Mouse (Mus musculus): ENCODE data around the gene Lpar4. TPM values are rescaled to one million over a fixed set of nuclear protein-coding genes. Genes with fewer than 3 reads are reported as not detected.

The Lpar4 gene
- 7.7 and 8.1 TPM in 2 replicates for polyA plus RNA-seq (2015; fragmentation: Nextera tagmentation; extraction: Ambion mirVana)

DNA sequence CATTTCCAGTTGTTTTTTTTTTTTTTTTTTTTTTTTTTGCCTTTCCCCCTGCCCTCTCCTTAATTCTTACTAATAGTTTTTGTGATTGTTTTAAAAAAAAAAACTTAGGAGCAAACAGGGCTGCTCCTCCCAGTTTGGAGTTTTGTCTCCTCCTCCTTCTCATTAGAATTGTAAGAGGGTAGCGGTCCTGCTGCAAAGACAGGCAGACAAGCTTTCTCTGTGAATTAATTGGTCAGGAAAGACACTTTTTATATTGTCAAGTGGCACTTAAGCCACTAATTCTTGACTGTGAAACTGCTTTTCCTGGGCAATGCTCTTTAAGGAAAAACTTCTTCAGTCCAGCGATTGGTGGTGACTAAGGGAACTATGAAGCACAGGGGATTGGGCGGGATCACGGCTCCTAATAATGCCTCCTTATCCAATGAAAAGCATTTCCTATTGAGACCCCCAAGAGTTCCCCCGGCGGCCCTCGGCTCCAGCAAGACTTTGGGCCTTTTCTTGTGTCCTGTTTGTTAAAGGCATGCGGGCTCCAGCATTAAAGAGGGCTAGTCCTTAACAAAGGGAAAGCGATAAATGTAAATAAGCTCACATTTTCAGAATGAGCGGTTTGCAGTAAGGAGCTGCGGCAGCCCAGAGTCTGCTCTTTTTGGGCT lies at the start of gene Lpar4:
Gene Lpar4, plus strand, starts transcription at position 451 of the 653 bp plus-strand sequence.
- no peaks in the 10 kb centered on the region for H3K9me3 ChIP-seq (ENCODE audit: control insufficient read depth, low read length)
- H3K27ac ChIP-seq (ENCODE audit: low read length): peak within 1 kb of the TSS; percentile 27; the same call in 1 of the 2 replicates
- H3K9ac ChIP-seq (ENCODE audit: low read depth, low read length): peak within 1 kb of the TSS; percentile 42
- no peaks in the 10 kb centered on the region for H3K4me1 ChIP-seq (ENCODE audit: control insufficient read depth, insufficient read depth, low read length)
- 19% methylated on average over 11 of the region's 11 CpGs for WGBS
- no peaks in the 10 kb centered on the region for H3K36me3 ChIP-seq (ENCODE audit: control insufficient read depth, insufficient read depth, low read length)
- peak within 1 kb of the TSS; percentile 45 for H3K4me3 ChIP-seq (ENCODE audit: low read length)
- peak within 1 kb of the TSS; percentile 34 for H3K4me2 ChIP-seq (ENCODE audit: low read depth, low read length)
- peak; percentile 63; the same call in 1 of the 2 replicates for ATAC-seq
- H3K27me3 ChIP-seq (replicated peaks; ENCODE audit: control insufficient read depth, insufficient read depth, low read length): no peaks in the 10 kb centered on the region

DNA sequence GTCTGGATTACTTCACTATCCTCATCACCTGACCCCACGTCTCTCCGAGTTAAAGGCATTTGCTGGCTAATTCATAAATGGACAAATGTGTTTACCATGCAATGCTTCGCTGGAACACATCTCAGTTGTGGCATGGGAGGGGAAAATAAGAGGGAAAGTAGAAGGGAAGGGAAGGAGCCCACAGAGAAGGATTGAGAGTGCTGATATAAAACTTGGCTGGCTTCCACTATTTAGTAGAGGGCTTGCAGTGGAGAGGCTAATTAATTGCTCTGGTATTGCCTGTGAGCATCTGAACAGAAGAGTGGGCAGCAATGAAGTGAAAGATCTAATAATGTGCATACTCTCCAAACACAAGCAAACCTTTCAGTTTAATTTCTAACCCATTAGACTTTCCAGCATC lies 49.0 kb upstream of the Lpar4 start:
- Histone ChIP-seq H3K4me1 (ENCODE audit: control insufficient read depth, insufficient read depth, low read length) (no peaks in the 10 kb centered on the region), H3K27ac (ENCODE audit: low read length) (no peak overlapping the region), H3K27me3 (replicated peaks; ENCODE audit: control insufficient read depth, insufficient read depth, low read length) (no peaks in the 10 kb centered on the region), H3K36me3 (ENCODE audit: control insufficient read depth, insufficient read depth, low read length) (no peaks in the 10 kb centered on the region), H3K9me3 (ENCODE audit: control insufficient read depth, low read length) (no peaks in the 10 kb centered on the region), H3K9ac (ENCODE audit: low read depth, low read length) (no peak overlapping the region), H3K4me3 (ENCODE audit: low read length) (no peak overlapping the region), H3K4me2 (ENCODE audit: low read depth, low read length) (no peak overlapping the region)
- WGBS: 43% methylated on average over 3 of the region's 3 CpGs
- ATAC-seq: no peak

DNA sequence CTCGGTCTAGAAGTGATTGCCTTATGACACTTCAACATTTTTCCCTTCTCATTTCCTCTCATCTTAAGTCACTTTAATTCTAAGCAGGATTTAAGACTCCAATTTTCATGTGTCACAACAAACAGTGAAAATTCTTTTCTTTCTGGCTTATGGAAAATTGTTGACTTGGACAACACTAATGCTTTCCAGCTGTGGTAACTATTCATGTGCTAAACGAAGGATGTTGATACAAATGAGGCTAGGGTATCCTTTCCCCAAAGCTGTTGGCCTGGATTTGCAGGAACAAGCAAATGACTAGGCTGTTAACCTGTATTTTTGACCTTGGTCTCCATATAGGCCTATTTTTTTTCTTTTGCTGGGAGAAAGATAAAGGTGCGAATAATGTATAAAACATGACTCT lies 48.5 kb upstream of the Lpar4 start:
- no peak overlapping the region for H3K9ac ChIP-seq (ENCODE audit: low read depth, low read length)

DNA sequence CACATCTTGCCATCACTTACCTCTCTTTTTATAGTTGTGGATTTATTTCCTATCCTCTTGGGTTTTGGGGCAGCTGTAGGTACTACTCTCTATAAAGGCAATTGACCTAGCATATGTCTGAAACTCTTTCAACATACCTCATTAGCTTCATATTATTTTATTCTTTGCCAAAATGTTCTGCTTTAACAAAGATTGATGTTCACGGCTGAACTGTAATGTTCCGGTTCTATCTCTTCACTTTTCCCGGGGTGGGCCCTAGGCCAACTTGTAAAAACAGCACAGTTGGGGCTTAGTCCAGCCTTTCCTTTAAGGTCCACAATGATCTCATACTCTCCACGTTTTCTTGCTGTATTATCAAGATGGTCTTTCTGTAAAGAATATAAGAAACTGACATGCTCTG lies 48.1 kb upstream of the Lpar4 start:
- no peak overlapping the region for H3K9ac ChIP-seq (ENCODE audit: low read depth, low read length)
- H3K9me3 ChIP-seq (ENCODE audit: control insufficient read depth, low read length): no peaks in the 10 kb centered on the region
- H3K4me1 ChIP-seq (ENCODE audit: control insufficient read depth, insufficient read depth, low read length): no peaks in the 10 kb centered on the region
- H3K27ac ChIP-seq (ENCODE audit: low read length): no peak overlapping the region
- no peak overlapping the region for H3K4me3 ChIP-seq (ENCODE audit: low read length)
- H3K4me2 ChIP-seq (ENCODE audit: low read depth, low read length): no peak overlapping the region
- no peaks in the 10 kb centered on the region for H3K36me3 ChIP-seq (ENCODE audit: control insufficient read depth, insufficient read depth, low read length)
- no peaks in the 10 kb centered on the region for H3K27me3 ChIP-seq (replicated peaks; ENCODE audit: control insufficient read depth, insufficient read depth, low read length)
- 54% methylated on average over 4 of the region's 4 CpGs for WGBS
- ATAC-seq: no peak

More for the DNA sequence above, 48.5 kb upstream of the Lpar4 start:
- no peaks in the 10 kb centered on the region for H3K27me3 ChIP-seq (replicated peaks; ENCODE audit: control insufficient read depth, insufficient read depth, low read length)
- no peaks in the 10 kb centered on the region for H3K36me3 ChIP-seq (ENCODE audit: control insufficient read depth, insufficient read depth, low read length)
- H3K4me1 ChIP-seq (ENCODE audit: control insufficient read depth, insufficient read depth, low read length): no peaks in the 10 kb centered on the region
- no peaks in the 10 kb centered on the region for H3K9me3 ChIP-seq (ENCODE audit: control insufficient read depth, low read length)
- H3K4me3 ChIP-seq (ENCODE audit: low read length): no peak overlapping the region
- no peak overlapping the region for H3K4me2 ChIP-seq (ENCODE audit: low read depth, low read length)
- WGBS: 45% methylated on average over 3 of the region's 3 CpGs
- no peak overlapping the region for H3K27ac ChIP-seq (ENCODE audit: low read length)
- ATAC-seq: no peak

DNA sequence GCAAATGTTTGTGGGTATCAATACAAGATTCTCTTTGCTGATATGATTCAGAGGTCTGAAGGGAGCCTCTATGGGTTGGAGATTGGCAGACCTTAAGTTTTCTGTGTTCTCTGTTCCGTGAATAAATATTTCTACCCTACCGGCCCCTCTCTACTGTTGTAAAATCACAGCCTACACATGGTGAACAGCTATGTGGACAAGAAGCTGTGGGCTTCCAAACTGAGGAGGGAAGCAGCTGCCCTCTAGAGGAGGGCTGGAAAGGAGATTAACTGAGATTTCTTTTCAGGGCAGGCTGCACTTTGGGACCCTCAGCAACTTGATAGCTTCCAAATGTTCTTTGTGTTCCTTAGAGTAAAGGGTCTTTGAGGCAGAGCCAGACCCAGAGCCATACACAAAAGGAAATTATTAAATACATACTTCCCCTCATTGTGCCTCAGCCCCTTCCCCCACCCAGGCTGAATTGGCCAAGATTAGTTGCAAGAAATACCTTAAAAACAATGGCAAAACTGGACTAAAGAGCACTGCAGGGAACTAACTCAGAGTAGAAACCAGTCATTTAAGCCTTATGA lies 22.6 kb upstream of the Lpar4 start:
- no peak overlapping the region for H3K4me3 ChIP-seq (ENCODE audit: low read length)
- no peak overlapping the region for H3K9ac ChIP-seq (ENCODE audit: low read depth, low read length)
- ATAC-seq: no peak
- 70% methylated on average over 2 of the region's 2 CpGs for WGBS
- no peak overlapping the region for H3K4me2 ChIP-seq (ENCODE audit: low read depth, low read length)
- no peaks in the 10 kb centered on the region for H3K36me3 ChIP-seq (ENCODE audit: control insufficient read depth, insufficient read depth, low read length)
- no peaks in the 10 kb centered on the region; the same call in 1 of the 2 replicates for H3K27me3 ChIP-seq (replicated peaks; ENCODE audit: control insufficient read depth, insufficient read depth, low read length)
- H3K27ac ChIP-seq (ENCODE audit: low read length): no peak overlapping the region
- H3K9me3 ChIP-seq (ENCODE audit: control insufficient read depth, low read length): no peaks in the 10 kb centered on the region
- no peaks in the 10 kb centered on the region for H3K4me1 ChIP-seq (ENCODE audit: control insufficient read depth, insufficient read depth, low read length)

DNA sequence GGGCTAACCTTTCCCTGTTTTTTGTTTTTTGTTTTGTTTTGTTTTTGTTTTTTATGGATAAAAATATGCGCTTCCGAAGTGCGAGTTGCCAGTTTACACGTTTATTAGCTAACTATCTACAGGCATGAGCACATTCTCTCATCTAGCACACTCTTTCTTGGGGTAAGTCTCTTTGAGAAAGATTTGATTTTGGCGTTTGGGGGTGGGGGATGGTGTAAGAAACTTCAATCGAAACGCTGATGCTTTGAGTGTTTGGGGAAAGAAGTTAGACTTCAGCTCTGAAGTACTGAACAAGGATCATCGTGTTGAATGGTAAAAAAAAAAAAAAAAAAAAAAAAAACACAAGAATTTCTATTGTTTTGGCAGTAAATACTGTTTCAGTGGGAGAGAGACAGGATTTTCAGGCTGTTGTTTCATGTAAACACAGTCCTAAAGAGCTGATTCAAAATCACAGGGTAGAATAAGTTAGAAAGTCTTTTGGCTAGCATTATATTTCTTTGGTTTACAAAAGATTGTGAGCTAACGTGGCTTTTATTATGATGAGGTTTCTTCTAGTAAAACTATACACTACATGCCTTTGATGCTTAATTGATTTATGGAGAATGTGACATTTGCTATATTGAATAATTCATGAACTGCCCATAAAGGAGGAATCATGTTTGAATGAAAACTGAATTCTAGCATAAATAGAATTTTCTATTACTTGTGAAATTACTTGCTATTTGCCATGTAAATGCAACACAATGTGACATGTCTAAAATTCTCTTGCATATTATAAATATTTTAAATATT lies 599 bp downstream of the Lpar4 start:
- H3K4me2 ChIP-seq (ENCODE audit: low read depth, low read length): peak overlapping the region; percentile 34
- H3K9ac ChIP-seq (ENCODE audit: low read depth, low read length): peak overlapping the region; percentile 42
- H3K4me3 ChIP-seq (ENCODE audit: low read length): peak overlapping the region; percentile 45
- no peaks in the 10 kb centered on the region for H3K4me1 ChIP-seq (ENCODE audit: control insufficient read depth, insufficient read depth, low read length)
- ATAC-seq: no peak
- H3K27me3 ChIP-seq (replicated peaks; ENCODE audit: control insufficient read depth, insufficient read depth, low read length): no peaks in the 10 kb centered on the region
- H3K36me3 ChIP-seq (ENCODE audit: control insufficient read depth, insufficient read depth, low read length): no peaks in the 10 kb centered on the region
- WGBS: 18% methylated on average over 9 of the region's 9 CpGs
- H3K9me3 ChIP-seq (ENCODE audit: control insufficient read depth, low read length): no peaks in the 10 kb centered on the region
- peak overlapping the region; percentile 27; the same call in 1 of the 2 replicates for H3K27ac ChIP-seq (ENCODE audit: low read length)

DNA sequence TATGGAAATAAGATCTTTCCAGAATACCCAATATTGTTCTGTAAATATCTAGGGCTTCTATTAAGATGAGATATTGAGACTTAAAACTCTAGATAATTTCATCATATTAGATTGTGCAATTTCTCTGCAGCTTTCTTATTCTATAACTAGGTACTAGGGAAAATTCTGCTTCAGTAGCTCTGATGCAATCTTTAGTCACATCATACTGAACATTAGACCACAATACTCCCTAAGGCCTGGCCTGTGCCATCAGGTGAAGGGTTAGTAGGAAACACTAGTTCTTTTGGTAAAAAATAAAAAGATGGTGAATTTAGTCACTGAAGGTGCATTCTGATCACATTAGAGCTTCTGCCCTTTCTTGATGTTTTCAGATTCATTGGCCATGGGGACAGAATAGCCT lies 4.1 kb downstream of the Lpar4 start:
- Histone ChIP-seq H3K4me3 (ENCODE audit: low read length) (no peak overlapping the region), H3K9me3 (ENCODE audit: control insufficient read depth, low read length) (no peaks in the 10 kb centered on the region), H3K27ac (ENCODE audit: low read length) (no peak overlapping the region), H3K36me3 (ENCODE audit: control insufficient read depth, insufficient read depth, low read length) (no peaks in the 10 kb centered on the region), H3K27me3 (replicated peaks; ENCODE audit: control insufficient read depth, insufficient read depth, low read length) (no peaks in the 10 kb centered on the region), H3K4me2 (ENCODE audit: low read depth, low read length) (no peak overlapping the region), H3K9ac (ENCODE audit: low read depth, low read length) (no peak overlapping the region), H3K4me1 (ENCODE audit: control insufficient read depth, insufficient read depth, low read length) (no peaks in the 10 kb centered on the region)
- no peak for ATAC-seq

DNA sequence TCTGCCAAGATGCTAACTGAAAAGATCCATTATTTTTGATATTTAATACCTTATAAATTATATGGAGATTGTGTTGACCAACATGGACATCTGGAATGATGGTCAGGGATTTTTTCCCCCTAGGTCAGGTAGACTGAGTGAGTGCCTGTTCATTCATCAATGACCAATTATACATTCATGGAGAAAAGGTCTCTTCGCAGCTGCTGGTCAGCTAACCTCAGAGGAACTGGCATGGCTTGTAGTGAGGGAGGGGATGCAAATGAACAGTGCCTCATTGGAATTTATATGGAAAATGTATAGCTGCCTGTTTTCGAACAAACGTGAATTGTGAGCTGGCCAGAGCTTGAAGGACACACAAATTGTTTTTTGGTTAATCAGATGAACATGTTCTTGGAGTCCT lies 18.9 kb downstream of the Lpar4 start:
- no peak for ATAC-seq
- Histone ChIP-seq H3K9ac (ENCODE audit: low read depth, low read length) (no peak overlapping the region), H3K9me3 (ENCODE audit: control insufficient read depth, low read length) (no peaks in the 10 kb centered on the region), H3K27me3 (replicated peaks; ENCODE audit: control insufficient read depth, insufficient read depth, low read length) (no peaks in the 10 kb centered on the region), H3K27ac (ENCODE audit: low read length) (no peak overlapping the region), H3K36me3 (ENCODE audit: control insufficient read depth, insufficient read depth, low read length) (no peaks in the 10 kb centered on the region), H3K4me3 (ENCODE audit: low read length) (no peak overlapping the region), H3K4me2 (ENCODE audit: low read depth, low read length) (no peak overlapping the region), H3K4me1 (ENCODE audit: control insufficient read depth, insufficient read depth, low read length) (no peaks in the 10 kb centered on the region)
- 68% methylated on average over 3 of the region's 3 CpGs for WGBS

DNA sequence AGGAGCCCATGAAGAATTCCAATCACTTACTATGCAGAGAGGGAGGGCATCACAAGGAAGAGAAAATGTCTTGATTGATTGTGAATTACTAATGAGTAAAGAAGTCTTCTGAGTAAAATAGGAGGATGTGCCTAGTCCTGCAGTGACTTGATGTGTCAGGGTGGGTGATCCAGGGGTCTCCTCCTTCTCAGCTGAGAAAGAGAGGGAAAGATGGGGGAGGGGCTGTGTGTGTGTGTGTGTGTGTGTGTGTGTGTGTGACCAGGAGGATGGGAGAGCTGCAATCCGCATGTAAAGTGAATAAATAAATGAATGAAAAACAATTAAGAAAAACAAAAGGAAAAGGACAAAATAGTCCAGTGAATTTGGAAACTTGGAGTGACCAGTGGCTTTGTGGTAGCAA lies 30.1 kb downstream of the Lpar4 start:
- Histone ChIP-seq H3K4me2 (ENCODE audit: low read depth, low read length) (no peak overlapping the region), H3K9me3 (ENCODE audit: control insufficient read depth, low read length) (no peaks in the 10 kb centered on the region), H3K4me3 (ENCODE audit: low read length) (no peak overlapping the region), H3K27me3 (replicated peaks; ENCODE audit: control insufficient read depth, insufficient read depth, low read length) (no peaks in the 10 kb centered on the region), H3K9ac (ENCODE audit: low read depth, low read length) (no peak overlapping the region), H3K4me1 (ENCODE audit: control insufficient read depth, insufficient read depth, low read length) (no peaks in the 10 kb centered on the region), H3K36me3 (ENCODE audit: control insufficient read depth, insufficient read depth, low read length) (no peaks in the 10 kb centered on the region), H3K27ac (ENCODE audit: low read length) (no peak overlapping the region)
- ATAC-seq: no peak
- 100% methylated on average over 1 of the region's 1 CpGs for WGBS
